In the genomic region with DNA sequence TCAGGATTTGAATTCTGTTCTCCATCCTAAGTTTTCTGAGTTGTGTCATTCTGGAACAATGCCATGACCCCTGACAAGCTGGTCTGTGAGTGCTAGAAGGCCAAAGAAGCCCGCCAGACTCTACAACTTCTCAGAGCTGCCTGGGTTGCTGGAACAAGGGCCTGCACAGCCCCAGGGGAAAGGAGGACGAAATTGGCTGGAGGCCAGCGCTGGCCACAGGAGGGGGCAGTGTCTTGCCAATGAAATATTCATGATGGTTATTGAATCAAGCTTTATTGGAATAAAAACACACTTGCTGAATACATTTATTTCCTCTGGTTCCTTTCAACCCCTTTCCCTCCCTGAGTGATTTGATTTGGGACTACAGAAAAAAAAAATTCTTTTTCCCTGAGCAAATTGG, we compare ENCODE assay signal across 9 mouse cellular contexts.
DNase-seq lines count a peak whose midpoint lies in the region; ATAC-seq and TF ChIP-seq lines count a peak whose summit lies in the region.
"Had no signal": no experiment of that assay in that cellular context is flagged by ENCODE, and none has a peak within 500 bp of the region (broad histone marks: within the 10 kb centered on the region; RNA-seq: fewer than 3 reads in every experiment).

No protein-coding gene starts in this region.

- no peaks in the 10 kb centered on the region for H3K27me3 ChIP-seq in forebrain, postnatal 0 days (ENCODE audit: insufficient read depth, low read length)
- H3K27me3 ChIP-seq in midbrain, postnatal 0 days (ENCODE audit: insufficient read depth, low read length): no peaks in the 10 kb centered on the region
- no peaks in the 10 kb centered on the region for H3K27me3 ChIP-seq in liver, postnatal 0 days (ENCODE audit: insufficient read depth, low read length)

- H3K4me1 ChIP-seq in forebrain, postnatal 0 days (ENCODE audit: insufficient read depth): peaks cover 19% of the 10 kb centered on the region
- H3K4me1 ChIP-seq in midbrain, postnatal 0 days (ENCODE audit: insufficient read depth, low read length): peaks cover 12% of the 10 kb centered on the region; the same call in 1 of the 2 replicates
- H3K4me1 ChIP-seq in liver, postnatal 0 days (ENCODE audit: insufficient read depth): no peaks in the 10 kb centered on the region

- H3K9ac ChIP-seq in forebrain, postnatal 0 days: no peak overlapping the region
- no peak overlapping the region for H3K9ac ChIP-seq in midbrain, postnatal 0 days (replicated peaks; ENCODE audit: low read length, poor library complexity, severe bottlenecking)
- no peak overlapping the region for H3K9ac ChIP-seq in liver, postnatal 0 days (replicated peaks)

- no peak for TF ChIP-seq EP300 in liver, postnatal 0 days (IDR thresholded peaks at IDR 0.05; ENCODE audit: low read depth)

- H3K36me3 ChIP-seq in forebrain, postnatal 0 days (ENCODE audit: insufficient read depth): no peaks in the 10 kb centered on the region
- H3K36me3 ChIP-seq in midbrain, postnatal 0 days (ENCODE audit: insufficient read depth, low read length): no peaks in the 10 kb centered on the region
- H3K36me3 ChIP-seq in liver, postnatal 0 days (replicated peaks; ENCODE audit: insufficient read depth, low read length): no peaks in the 10 kb centered on the region
- H3K36me3 ChIP-seq: G1E had no signal

- 13% methylated on average over 3 of the region's 3 CpGs for WGBS in forebrain, postnatal 0 days
- WGBS in midbrain, postnatal 0 days: 17% methylated on average over 3 of the region's 3 CpGs
- 64% methylated on average over 3 of the region's 3 CpGs for WGBS in liver, postnatal 0 days (ENCODE audit: insufficient replicate concordance)

- no peak for ATAC-seq in forebrain, postnatal 0 days
- ATAC-seq in midbrain, postnatal 0 days (ENCODE audit: low FRiP score): no peak
- no peak for ATAC-seq in liver, postnatal 0 days

- no peaks in the 10 kb centered on the region for H3K9me3 ChIP-seq in forebrain, postnatal 0 days (ENCODE audit: low read length)
- no peaks in the 10 kb centered on the region for H3K9me3 ChIP-seq in midbrain, postnatal 0 days (ENCODE audit: low read length)
- no peaks in the 10 kb centered on the region for H3K9me3 ChIP-seq in liver, postnatal 0 days (ENCODE audit: low read length)
- H3K9me3 ChIP-seq: G1E had no signal

- no peak overlapping the region for H3K4me2 ChIP-seq in forebrain, postnatal 0 days (ENCODE audit: low read depth)
- no peak overlapping the region for H3K4me2 ChIP-seq in midbrain, postnatal 0 days (ENCODE audit: low read depth, low read length, poor library complexity, severe bottlenecking)
- no peak overlapping the region for H3K4me2 ChIP-seq in liver, postnatal 0 days (ENCODE audit: low read depth, low read length)

- H3K27ac ChIP-seq in forebrain, postnatal 0 days (ENCODE audit: low read depth, low read length): no peak overlapping the region
- peak overlapping the region; percentile 34; the same call in 1 of the 2 replicates for H3K27ac ChIP-seq in midbrain, postnatal 0 days (ENCODE audit: low read depth, low read length)
- H3K27ac ChIP-seq in liver, postnatal 0 days (ENCODE audit: low read depth): no peak overlapping the region

- peak; percentile 37 for DNase-seq in layer of hippocampus, adult 11-12 months (ENCODE audit: low spot score)
- DNase-seq in layer of hippocampus, adult 9-10 months (ENCODE audit: low spot score): no peak
- peak; percentile 71 for DNase-seq in cerebellum, adult 11-12 months
- DNase-seq in forebrain, postnatal 0 days: peak; percentile 58
- DNase-seq in midbrain, postnatal 0 days (ENCODE audit: low spot score): peak; percentile 71
- no peak for DNase-seq in urinary bladder, postnatal 25 days (ENCODE audit: low spot score)
- no peak for DNase-seq in liver, postnatal 0 days
- no peak for DNase-seq in ovary, postnatal 14 days (ENCODE audit: low spot score)

- no peak for TF ChIP-seq CTCF in forebrain, postnatal 0 days (IDR thresholded peaks at IDR 0.05; ENCODE audit: low read depth)
- TF ChIP-seq CTCF in midbrain, postnatal 0 days (IDR thresholded peaks at IDR 0.05): 0 out of 2 replicates have a peak, but pooled peaks have one; percentile 8
- TF ChIP-seq CTCF in liver, postnatal 0 days (IDR thresholded peaks at IDR 0.05; ENCODE audit: low read depth): no peak

- H3K4me3 ChIP-seq in forebrain, postnatal 0 days (ENCODE audit: low read depth, low read length): no peak overlapping the region
- no peak overlapping the region for H3K4me3 ChIP-seq in midbrain, postnatal 0 days (ENCODE audit: low read depth, low read length)
- H3K4me3 ChIP-seq in liver, postnatal 0 days (ENCODE audit: low read depth, low read length): no peak overlapping the region

Comparison
In these comparisons a context has a peak if more than half of its experiments do, and no peak if none do; other contexts are left out.
1. DNase-seq: peak in layer of hippocampus, adult 11-12 months (single experiment), cerebellum, adult 11-12 months (single experiment), forebrain, postnatal 0 days (single experiment) and midbrain, postnatal 0 days (single experiment); none in layer of hippocampus, adult 9-10 months (single experiment), urinary bladder, postnatal 25 days (single experiment), liver, postnatal 0 days (single experiment) and ovary, postnatal 14 days (single experiment).